Mouse (Mus musculus) central nervous system, embryonic 11.5 days (tissue): ENCODE measurements around the gene Tff3. TPM values are rescaled to one million over a fixed set of nuclear protein-coding genes. Genes with fewer than 3 reads are reported as not detected.

Source experiments
- polyA plus RNA-seq: library from polyadenylated mRNA; depleted of rRNA; stranded (reverse); fragments of >200 nt; gene quantifications from 2 replicates; pipeline ENCODE4 v1.2.3, GENCODE M21; 2012; rRNA removed

Gene Tff3
- polyA plus RNA-seq: 0.16 and 2.0 TPM in 2 replicates

DNA sequence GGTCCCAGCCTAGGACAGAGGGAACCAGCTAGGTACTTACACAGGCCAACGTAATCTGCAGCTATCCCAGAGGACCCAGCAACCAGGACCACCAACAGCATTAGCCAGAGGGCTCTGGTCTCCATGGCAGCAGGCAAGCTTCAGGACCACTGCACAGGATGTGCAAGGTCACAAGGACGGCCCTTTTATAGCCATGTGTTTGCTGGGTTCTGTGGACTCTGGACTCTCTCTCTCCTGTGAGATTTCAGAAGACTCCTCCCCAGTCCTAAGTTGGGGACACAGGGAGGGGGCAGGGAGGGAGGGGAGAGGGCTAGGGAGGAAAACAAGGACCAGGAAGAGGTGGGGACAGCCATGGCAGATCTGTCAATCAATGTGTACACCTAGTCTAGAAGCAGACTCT, at the start of gene Tff3:
TSS of gene Tff3 (minus strand) at position 195 of the 400 bp plus-strand sequence.

DNA sequence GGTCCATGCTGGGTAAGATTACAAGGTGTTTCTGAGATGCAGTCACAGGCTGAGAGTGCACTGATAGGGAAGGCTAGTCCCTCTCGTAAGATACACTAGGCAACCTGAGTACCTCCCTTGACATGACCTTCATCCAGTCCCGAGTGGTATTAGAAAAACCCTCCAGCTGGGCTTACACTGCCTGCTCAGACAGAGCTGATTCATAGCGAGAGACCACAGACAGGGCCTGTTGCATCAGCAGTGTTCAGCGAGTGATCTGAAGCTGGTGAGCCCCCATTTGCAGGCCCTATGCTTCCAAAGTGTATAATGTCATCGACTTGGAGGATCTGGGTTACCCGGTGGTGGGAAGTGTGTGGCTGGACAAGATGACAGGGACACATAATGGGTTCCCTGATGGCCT, 35.7 kb upstream of the Tff3 start, which contains the start of gene Tff1:
TSS of gene Tff1 (minus strand) at position 151 of the 400 bp plus-strand sequence.

DNA sequence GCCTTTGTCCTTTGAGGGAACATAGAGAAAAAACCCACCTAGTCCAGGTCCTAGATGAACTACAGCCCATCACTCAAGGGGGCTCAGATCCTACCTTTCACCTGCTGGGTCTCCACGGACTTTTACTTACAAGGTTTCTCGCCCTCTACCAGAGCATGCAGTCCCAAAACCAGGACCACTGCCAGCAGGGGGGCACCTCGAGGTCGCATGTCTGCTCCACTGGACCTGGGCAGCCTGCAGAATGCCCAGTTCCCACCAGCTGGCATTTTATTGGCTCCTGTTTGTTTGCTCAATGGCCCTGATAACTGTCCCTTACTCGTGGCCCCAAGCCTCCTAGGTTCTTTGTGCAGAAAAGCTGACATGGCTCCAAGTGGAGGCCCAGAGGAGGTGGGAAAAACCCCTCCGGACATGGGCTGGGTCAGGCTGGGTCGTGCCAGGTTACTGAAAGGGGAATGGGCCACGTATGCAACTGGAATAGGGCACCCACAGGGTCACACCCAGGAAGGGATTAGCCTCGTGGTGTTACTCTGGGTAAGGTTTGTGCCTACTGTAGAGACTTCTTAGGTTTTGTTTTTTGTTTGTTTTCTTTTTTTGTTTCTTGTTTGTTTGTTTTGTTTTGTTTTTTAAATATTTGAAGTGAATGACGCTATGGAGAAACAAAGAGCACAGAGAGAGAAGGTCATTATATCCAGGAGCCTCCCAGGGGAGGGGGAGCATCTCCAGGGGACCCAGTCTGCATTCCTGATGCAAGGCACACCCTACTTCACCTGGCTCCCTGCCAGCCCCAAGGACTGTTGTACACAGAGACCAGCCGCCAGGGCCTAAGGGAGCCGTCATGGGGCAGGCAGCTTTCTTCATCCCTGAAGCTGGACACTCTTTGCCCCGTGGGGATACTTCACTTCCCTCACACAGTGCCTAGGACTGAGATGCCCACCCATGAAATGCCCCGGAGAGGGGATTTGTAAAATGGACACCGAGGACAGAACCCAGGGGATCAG, 14.9 kb upstream of the Tff3 start, which contains the start of gene Tff2:
TSS of gene Tff2 (minus strand) at position 243 of the 998 bp plus-strand sequence.

Other genes with a start within 250 kb of the Tff3 start
- gene Glp1r, start 227.8 kb downstream of the Tff3 start, polyA plus RNA-seq: 0.05 and 0.09 TPM in 2 replicates
- gene Umodl1, start 175.0 kb downstream of the Tff3 start, polyA plus RNA-seq: 0.04 and 0.05 TPM in 2 replicates
- 2.8 and 4.1 TPM in 2 replicates for gene Abcg1, start 72.0 kb downstream of the Tff3 start, polyA plus RNA-seq
- gene Tff2, start 14.6 kb upstream of the Tff3 start, polyA plus RNA-seq: 0.13 TPM in 1 of 2 replicates, not detected in the other
- not detected in 2 replicates for gene Tff1, start 35.6 kb upstream of the Tff3 start, polyA plus RNA-seq
- 0.09 and 0.11 TPM in 2 replicates for gene Tmprss3, start 69.3 kb upstream of the Tff3 start, polyA plus RNA-seq
- gene Ubash3a, start 78.2 kb upstream of the Tff3 start, polyA plus RNA-seq: 0.97 and 1.2 TPM in 2 replicates
- gene Rsph1, start 147.7 kb upstream of the Tff3 start, polyA plus RNA-seq: 1.0 and 2.0 TPM in 2 replicates
- gene Slc37a1, start 157.1 kb upstream of the Tff3 start, polyA plus RNA-seq: 5.0 and 7.4 TPM in 2 replicates